Mouse (Mus musculus) brain, embryonic 18.5 days (tissue): ENCODE results near the gene Pcif1.
"Not testable (repeated sequence)": the region's sequence is repeated elsewhere in the genome, so short reads cannot be mapped to it uniquely, and the experiment has no call there.

Source experiments
- DNase-seq: peaks from one replicate; pipeline ENCODE4 v3.0.0-alpha.2; 2012; ENCODE audit warnings: low read depth, low spot score

Gene Pcif1

GRCm38 (mm10) chr2:164879228-164879567 is at the start of gene Pcif1:
Gene Pcif1, plus strand, starts transcription at chr2:164879304.
- DNase-seq, result peak; percentile 76

GRCm38 (mm10) chr2:164831029-164831428 is 48.1 kb upstream of the Pcif1 start:
- no peak for DNase-seq

- DNase-seq, result no peak
These were observed 46.9 kb upstream of the Pcif1 start for GRCm38 (mm10) chr2:164832032-164832747.

GRCm38 (mm10) chr2:164832748-164833301 is 46.3 kb upstream of the Pcif1 start, which contains the start of gene Ctsa:
Gene Ctsa, plus strand, starts transcription at chr2:164832873.
- DNase-seq, result peak; percentile 43

- peak; percentile 92 for DNase-seq
These were observed 45.7 kb upstream of the Pcif1 start, which contains the start of gene Neurl2 for GRCm38 (mm10) chr2:164833314-164833959. Gene Neurl2, minus strand, starts transcription at chr2:164833456.

- no peak for DNase-seq
These were observed 44.6 kb upstream of the Pcif1 start for GRCm38 (mm10) chr2:164834531-164834930.

GRCm38 (mm10) chr2:164835164-164835563 is 43.9 kb upstream of the Pcif1 start:
- no peak for DNase-seq

- no peak for DNase-seq
These were observed 33.3 kb upstream of the Pcif1 start for GRCm38 (mm10) chr2:164845782-164846181.

GRCm38 (mm10) chr2:164850061-164850460 is 29.0 kb upstream of the Pcif1 start:
- DNase-seq, result no peak

- not testable (repeated sequence) for DNase-seq
These were observed 23.5 kb upstream of the Pcif1 start for GRCm38 (mm10) chr2:164855572-164855971.

- DNase-seq, result no peak
These were observed 22.6 kb upstream of the Pcif1 start for GRCm38 (mm10) chr2:164856309-164857100.

GRCm38 (mm10) chr2:164857101-164857821 is 21.8 kb upstream of the Pcif1 start, which contains the start of gene Pltp:
Gene Pltp, minus strand, starts transcription at chr2:164857711.
- no peak for DNase-seq

GRCm38 (mm10) chr2:164857842-164858553 is 21.1 kb upstream of the Pcif1 start:
- DNase-seq, result no peak

GRCm38 (mm10) chr2:164859155-164859554 is 19.9 kb upstream of the Pcif1 start:
- no peak for DNase-seq

GRCm38 (mm10) chr2:164859640-164860432 is 19.3 kb upstream of the Pcif1 start:
- no peak for DNase-seq

GRCm38 (mm10) chr2:164861094-164861493 is 18.0 kb upstream of the Pcif1 start:
- no peak for DNase-seq

GRCm38 (mm10) chr2:164862179-164862861 is 16.8 kb upstream of the Pcif1 start:
- no peak for DNase-seq

GRCm38 (mm10) chr2:164863411-164863810 is 15.7 kb upstream of the Pcif1 start:
- not testable (repeated sequence) for DNase-seq

- DNase-seq, result no peak
These were observed 14.5 kb upstream of the Pcif1 start for GRCm38 (mm10) chr2:164864593-164864992.
